Mouse (Mus musculus) liver, embryonic 14.5 days (tissue): ENCODE data around the gene Plcb4. TPM values are rescaled to one million over a fixed set of nuclear protein-coding genes. Genes with fewer than 3 reads are reported as not detected.

Experiments used
- ATAC-seq: fragments of 200-750 bp; cut with Nextera tagmentation; 2 replicates; pipeline ENCODE4 v1.8.0; 2017; ENCODE audit warnings: moderate number of reproducible peaks, mild to moderate bottlenecking, moderate library complexity; ENCODE audit not compliant: insufficient read depth
- DNase-seq, 3 experiments: peaks; one replicate each; pipeline ENCODE4 v3.0.0-alpha.2; 2012 to 2013; ENCODE audit warnings: low read depth in 3 of 3, low spot score in 3 of 3
- H3K27ac ChIP-seq: fragments of 300-500 bp; sonication (generic); 2 replicates; pipeline ENCODE4 v1.5.1; 2014; ENCODE audit warnings: moderate library complexity, mild to moderate bottlenecking, control low read depth, inconsistent platforms
- H3K27me3 ChIP-seq: fragments of 300-500 bp; sonication (generic); 2 replicates; pipeline ENCODE4 v1.6.1; 2014; ENCODE audit warnings: mild to moderate bottlenecking, low read length, moderate library complexity; ENCODE audit not compliant: control insufficient read depth, insufficient read depth
- H3K36me3 ChIP-seq: fragments of 300-500 bp; sonication (generic); replicated peaks from 2 replicates; pipeline ENCODE4 v1.6.1; 2014; ENCODE audit warnings: low read depth; ENCODE audit not compliant: control insufficient read depth, insufficient read depth
- H3K4me1 ChIP-seq, 2 experiments: fragments of 200-500 bp in 1 of 2; fragments of 300-500 bp in 1 of 2; sonication (generic) in 1 of 2; replicated peaks; 2 replicates each; pipeline ENCODE4 v1.6.1; 2012 to 2014; ENCODE audit warnings: antibody characterized with exemption in 1 of 2, inconsistent platforms in 1 of 2, low read length in 1 of 2; ENCODE audit not compliant: control insufficient read depth in 2 of 2, insufficient read depth in 2 of 2
- H3K4me2 ChIP-seq: fragments of 300-500 bp; sonication (generic); 2 replicates; pipeline ENCODE4 v1.6.1; 2014; ENCODE audit warnings: low read depth, mild to moderate bottlenecking, control low read depth, moderate library complexity
- H3K4me3 ChIP-seq, 2 experiments: fragments of 200-500 bp in 1 of 2; fragments of 300-500 bp in 1 of 2; sonication (generic) in 1 of 2; 2 replicates each; pipeline ENCODE4 v1.5.1; 2012 to 2014; ENCODE audit warnings: low read depth in 2 of 2, low read length in 2 of 2, mild to moderate bottlenecking in 2 of 2, control low read depth in 1 of 2, inconsistent platforms in 1 of 2, moderate library complexity in 1 of 2; ENCODE audit not compliant: insufficient read depth in 1 of 2
- H3K9ac ChIP-seq: fragments of 300-500 bp; sonication (generic); replicated peaks from 2 replicates; pipeline ENCODE4 v1.6.1; 2014; ENCODE audit warnings: mild to moderate bottlenecking, control low read depth, moderate library complexity
- H3K9me3 ChIP-seq: fragments of 300-500 bp; sonication (generic); 2 replicates; pipeline ENCODE4 v1.6.1; 2016; ENCODE audit warnings: low read length, mixed read lengths; ENCODE audit not compliant: control insufficient read depth
- CTCF ChIP-seq: IDR thresholded peaks from 2 replicates; pipeline ENCODE4 v1.5.1; 2016; ENCODE audit warnings: antibody characterized with exemption, low read depth, control low read depth
- EP300 ChIP-seq: IDR thresholded peaks from 2 replicates; pipeline ENCODE4 v1.6.1; 2016; ENCODE audit warnings: antibody characterized with exemption, low read depth
- WGBS: fragments of 180-500 bp; shearing (Covaris S2); extraction: QIAGEN DNeasy Blood & Tissue Kit; methylation state at CpG from one replicate; pipeline ENCODE4 v1.1.7; 2014; ENCODE audit not compliant: insufficient replicate concordance; 5-methylcytosine and 5-hydroxymethylcytosine counted together
- polyA plus RNA-seq, 2 experiments: library from polyadenylated mRNA; depleted of rRNA in 1 of 2; stranded (reverse) in 1 of 2; unstranded in 1 of 2; fragments of >200 nt; fragmentation: Nextera tagmentation in 1 of 2; extraction: Ambion mirVana in 1 of 2; gene quantifications; 2 replicates each; pipeline versions ENCODE4 v1.2.1 to v1.2.3; 2012 to 2014

Plcb4 gene
- polyA plus RNA-seq, 2 experiments = 1.9 to 2.3 TPM

GRCm38 (mm10) chr2:135627821-135628220, 31.0 kb upstream of the Plcb4 start:
- Histone ChIP-seq H3K4me1 (no peaks in the 10 kb centered on the region), H3K4me3 (no peak overlapping the region), H3K36me3 (no peaks in the 10 kb centered on the region), H3K27me3 (no peaks in the 10 kb centered on the region), H3K27ac (no peak overlapping the region), H3K4me2 (no peak overlapping the region), H3K9me3 (no peaks in the 10 kb centered on the region), H3K9ac (no peak overlapping the region)
- TF ChIP-seq CTCF = no peak
- no peak for TF ChIP-seq EP300
- WGBS = 52% methylated on average over 2 of the region's 2 CpGs
- ATAC-seq (no peak), DNase-seq (no peak)

- no peak for DNase-seq
- ATAC-seq = no peak
- no peak overlapping the region for H3K9ac ChIP-seq
- H3K4me1 ChIP-seq = no peaks in the 10 kb centered on the region
- TF ChIP-seq CTCF = no peak
- no peak for TF ChIP-seq EP300
- H3K4me2 ChIP-seq = no peak overlapping the region
- no peaks in the 10 kb centered on the region for H3K27me3 ChIP-seq
- H3K9me3 ChIP-seq = no peaks in the 10 kb centered on the region
- H3K36me3 ChIP-seq = no peaks in the 10 kb centered on the region
- no peak overlapping the region for H3K4me3 ChIP-seq
- WGBS = 59% methylated on average over 2 of the region's 2 CpGs
- no peak overlapping the region for H3K27ac ChIP-seq
These were observed 21.6 kb upstream of the Plcb4 start for GRCm38 (mm10) chr2:135637227-135637626.

- Histone ChIP-seq H3K27ac (no peak overlapping the region), H3K4me2 (no peak overlapping the region), H3K4me1 (no peaks in the 10 kb centered on the region), H3K4me3 (no peak overlapping the region), H3K27me3 (no peaks in the 10 kb centered on the region), H3K9me3 (no peaks in the 10 kb centered on the region), H3K9ac (no peak overlapping the region), H3K36me3 (no peaks in the 10 kb centered on the region)
- 56% methylated on average over 1 of the region's 1 CpGs for WGBS
- DNase-seq (no peak), ATAC-seq (no peak)
- TF ChIP-seq CTCF = no peak
- no peak for TF ChIP-seq EP300
These were observed 17.8 kb upstream of the Plcb4 start for GRCm38 (mm10) chr2:135641002-135641401.

GRCm38 (mm10) chr2:135641636-135642035, 17.2 kb upstream of the Plcb4 start:
- WGBS = 66% methylated on average over 2 of the region's 2 CpGs
- Histone ChIP-seq H3K36me3 (no peaks in the 10 kb centered on the region), H3K4me1 (no peaks in the 10 kb centered on the region), H3K4me3 (no peak overlapping the region), H3K9me3 (no peaks in the 10 kb centered on the region), H3K27me3 (no peaks in the 10 kb centered on the region), H3K9ac (no peak overlapping the region), H3K27ac (no peak overlapping the region), H3K4me2 (no peak overlapping the region)
- DNase-seq = no peak
- no peak for ATAC-seq
- no peak for TF ChIP-seq CTCF
- no peak for TF ChIP-seq EP300

GRCm38 (mm10) chr2:135646226-135646625, 12.6 kb upstream of the Plcb4 start:
- Histone ChIP-seq H3K36me3 (no peaks in the 10 kb centered on the region), H3K9ac (no peak overlapping the region), H3K4me3 (no peak overlapping the region), H3K4me2 (no peak overlapping the region), H3K27me3 (no peaks in the 10 kb centered on the region), H3K9me3 (no peaks in the 10 kb centered on the region), H3K4me1 (no peaks in the 10 kb centered on the region), H3K27ac (no peak overlapping the region)
- no peak for DNase-seq
- no peak for ATAC-seq
- 58% methylated on average over 3 of the region's 3 CpGs for WGBS
- no peak for TF ChIP-seq EP300
- no peak for TF ChIP-seq CTCF
